ENCODE assay signal across 8 mouse cellular contexts in genomic region chr15:6080714-6081635, GRCm38 (mm10).
DNase-seq lines count a peak whose midpoint lies in the region; ATAC-seq and TF ChIP-seq lines count a peak whose summit lies in the region.

No protein-coding gene starts in this region.

- 60% methylated on average over 8 of the region's 8 CpGs for WGBS in embryonic facial prominence, embryonic 14.5 days
- 45% methylated on average over 8 of the region's 8 CpGs for WGBS in lung, embryonic 16.5 days

- 0 out of 2 replicates have a peak, but pooled peaks have one; percentile 53 for ATAC-seq in embryonic facial prominence, embryonic 14.5 days (ENCODE audit: low read depth)
- peak; percentile 78 for ATAC-seq in lung, embryonic 16.5 days (ENCODE audit: low read depth)

- no peaks in the 10 kb centered on the region for H3K36me3 ChIP-seq in CH12.LX (replicated peaks in 1 of 2; ENCODE audit: control insufficient read depth in 1 of 2, insufficient read depth in 1 of 2, low read length in 1 of 2)
- H3K36me3 ChIP-seq in embryonic facial prominence, embryonic 14.5 days (ENCODE audit: control insufficient read depth, insufficient read depth, low read length) = no peaks in the 10 kb centered on the region
- H3K36me3 ChIP-seq in lung, embryonic 16.5 days (ENCODE audit: control insufficient read depth, insufficient read depth, low read length) = no peaks in the 10 kb centered on the region

- no peak overlapping the region for H3K4me3 ChIP-seq in CH12.LX (replicated peaks in 1 of 3; ENCODE audit: low read depth in 2 of 3, low read length in 2 of 3, poor library complexity in 1 of 3)
- no peak overlapping the region for H3K4me3 ChIP-seq in embryonic facial prominence, embryonic 14.5 days (ENCODE audit: low read depth, low read length)
- H3K4me3 ChIP-seq in lung, embryonic 16.5 days (ENCODE audit: low read length) = no peak overlapping the region

- no peak for TF ChIP-seq POLR2A in CH12.LX (IDR thresholded peaks at IDR 0.05; ENCODE audit: low read depth, low read length)

- dilution Hi-C loops in CH12.LX (cut with MboI; ENCODE audit: extremely low pct_ligation_motif_present, extremely low pct_unique_long_range_greater_than_20kb, low sequenced_read_pairs) = no loop called here

- no peak overlapping the region for H3K9ac ChIP-seq in CH12.LX (ENCODE audit: insufficient read depth, low read depth)
- no peak overlapping the region for H3K9ac ChIP-seq in embryonic facial prominence, embryonic 14.5 days (ENCODE audit: low read depth, low read length)
- no peak overlapping the region for H3K9ac ChIP-seq in lung, embryonic 16.5 days (ENCODE audit: low read length)

- H3K27me3 ChIP-seq in CH12.LX (replicated peaks) = no peaks in the 10 kb centered on the region
- H3K27me3 ChIP-seq in embryonic facial prominence, embryonic 14.5 days (replicated peaks; ENCODE audit: control insufficient read depth, insufficient read depth, low read length) = no peaks in the 10 kb centered on the region
- H3K27me3 ChIP-seq in lung, embryonic 16.5 days (ENCODE audit: control insufficient read depth, insufficient read depth, low read depth, low read length) = no peaks in the 10 kb centered on the region

- no peaks in the 10 kb centered on the region for H3K9me3 ChIP-seq in CH12.LX (replicated peaks; ENCODE audit: low read length)
- no peaks in the 10 kb centered on the region for H3K9me3 ChIP-seq in embryonic facial prominence, embryonic 14.5 days (ENCODE audit: control insufficient read depth, low read length)
- no peaks in the 10 kb centered on the region for H3K9me3 ChIP-seq in lung, embryonic 16.5 days (ENCODE audit: control insufficient read depth, low read length)

- peak overlapping the region; percentile 46 for H3K4me2 ChIP-seq in CH12.LX (ENCODE audit: insufficient read depth, low read depth, poor library complexity, severe bottlenecking)
- no peak overlapping the region for H3K4me2 ChIP-seq in embryonic facial prominence, embryonic 14.5 days (ENCODE audit: low read depth, low read length)
- no peak overlapping the region for H3K4me2 ChIP-seq in lung, embryonic 16.5 days (ENCODE audit: low read depth, low read length)

- peak; percentile 87 for TF ChIP-seq RAD21 in CH12.LX (IDR thresholded peaks at IDR 0.05; ENCODE audit: low read depth, low read length)

- H3K27ac ChIP-seq in CH12.LX (ENCODE audit: insufficient read depth, low read depth) = no peak overlapping the region
- H3K27ac ChIP-seq in embryonic facial prominence, embryonic 14.5 days (replicated peaks; ENCODE audit: low read depth, low read length) = no peak overlapping the region
- peak overlapping the region; percentile 11; the same call in 1 of the 2 replicates for H3K27ac ChIP-seq in lung, embryonic 16.5 days (ENCODE audit: low read length)

- H3K79me2 ChIP-seq in CH12.LX (replicated peaks; ENCODE audit: control insufficient read depth, extremely low read depth, insufficient read depth, poor library complexity, severe bottlenecking) = no peaks in the 10 kb centered on the region

- no peaks in the 10 kb centered on the region for H3K4me1 ChIP-seq in CH12.LX (ENCODE audit: control insufficient read depth in 1 of 2, insufficient read depth in 2 of 2)
- H3K4me1 ChIP-seq in embryonic facial prominence, embryonic 14.5 days (ENCODE audit: control insufficient read depth, insufficient read depth, low read length) = no peaks in the 10 kb centered on the region
- no peaks in the 10 kb centered on the region for H3K4me1 ChIP-seq in lung, embryonic 16.5 days (replicated peaks; ENCODE audit: control insufficient read depth, insufficient read depth, low read length)

- DNase-seq in CH12.LX (ENCODE audit: extremely low read depth) (peak; percentile 44), ZHBTc4 (ENCODE audit: low read depth, low spot score) (peak; percentile 53)
- peak; percentile 47 for DNase-seq in embryonic facial prominence, embryonic 14.5 days (ENCODE audit: low spot score)
- peak; percentile 70 for DNase-seq in heart, postnatal 4 days
- peak; percentile 58 for DNase-seq in layer of hippocampus, adult 11-12 months (ENCODE audit: low spot score)
- DNase-seq in ovary, postnatal 36 days (ENCODE audit: low spot score) = peak; percentile 25
- DNase-seq in yolk sac, embryonic 10.5 days (ENCODE audit: low spot score) = peak; percentile 46

- peak in 1 of 2 experiments; percentile 78; a peak in 3 of 4 replicates for TF ChIP-seq CTCF in CH12.LX (conservative IDR thresholded peaks at IDR 0.05 in 1 of 2, IDR thresholded peaks at IDR 0.05 in 1 of 2; ENCODE audit: low read depth in 2 of 2, low read length in 2 of 2)

- no peak for TF ChIP-seq EP300 in CH12.LX (IDR thresholded peaks at IDR 0.05; ENCODE audit: low read length)

- in situ Hi-C loops in CH12.LX (cut with MboI; ENCODE audit: low pct_ligation_motif_present, low pct_unique_long_range_greater_than_20kb, low sequenced_read_pairs) = loop anchor here (25.0 kb wide), 1 partner anchor 844 kb away; the partner anchor contains the start of gene Ptger4

TF ChIP-seq in CH12.LX, 34 proteins besides CTCF, POLR2A, EP300 and RAD21:
- TF ChIP-seq JUN (IDR thresholded peaks at IDR 0.05; ENCODE audit: insufficient read depth, low read depth, low read length) (no peak), UBTF (IDR thresholded peaks at IDR 0.05; ENCODE audit: low read depth, low read length) (no peak), JUND (conservative IDR thresholded peaks at IDR 0.05; ENCODE audit: low read depth, low read length) (no peak), GABPA (IDR thresholded peaks at IDR 0.05; ENCODE audit: insufficient replicate concordance, low read depth, low read length) (no peak), ZC3H11A (IDR thresholded peaks at IDR 0.05; ENCODE audit: low read depth, low read length) (peak; percentile 18; the same call in 1 of the 2 replicates), CHD2 (IDR thresholded peaks at IDR 0.05; ENCODE audit: low read length) (no peak), BHLHE40 (IDR thresholded peaks at IDR 0.05; ENCODE audit: low read depth, low read length) (no peak), MAFK (IDR thresholded peaks at IDR 0.05; ENCODE audit: insufficient replicate concordance, low read length) (no peak), MEF2A (IDR thresholded peaks at IDR 0.05; ENCODE audit: borderline replicate concordance, low read depth, low read length) (no peak), MAZ (IDR thresholded peaks at IDR 0.05; ENCODE audit: low read depth, low read length) (no peak), IRF4 (IDR thresholded peaks at IDR 0.05; ENCODE audit: low read depth, low read length) (no peak), KAT2A (IDR thresholded peaks at IDR 0.05; ENCODE audit: insufficient replicate concordance, low read length) (no peak), MXI1 (IDR thresholded peaks at IDR 0.05; ENCODE audit: low read depth, low read length) (no peak), ZMIZ1 (IDR thresholded peaks at IDR 0.05; ENCODE audit: low read depth, low read length) (no peak), SMC3 (IDR thresholded peaks at IDR 0.05; ENCODE audit: low read depth, low read length) (peak; percentile 73), ZNF384 (IDR thresholded peaks at IDR 0.05; ENCODE audit: low read depth, low read length) (no peak)
